Mouse (Mus musculus): ENCODE measurements around the gene Tmem169. TPM values are rescaled to one million over a fixed set of nuclear protein-coding genes. Genes with fewer than 3 reads are reported as not detected.

The Tmem169 gene
- total RNA-seq, 4 experiments from 2014 or later: 0.32 to 0.86 (median 0.66) TPM

- DNase-seq: no peak
These were observed 42.1 kb downstream of the Tmem169 start for GRCm38 (mm10) chr1:72326162-72326821.

GRCm38 (mm10) chr1:72334807-72335206 is 50.6 kb downstream of the Tmem169 start:
- DNase-seq: no peak

DNA sequence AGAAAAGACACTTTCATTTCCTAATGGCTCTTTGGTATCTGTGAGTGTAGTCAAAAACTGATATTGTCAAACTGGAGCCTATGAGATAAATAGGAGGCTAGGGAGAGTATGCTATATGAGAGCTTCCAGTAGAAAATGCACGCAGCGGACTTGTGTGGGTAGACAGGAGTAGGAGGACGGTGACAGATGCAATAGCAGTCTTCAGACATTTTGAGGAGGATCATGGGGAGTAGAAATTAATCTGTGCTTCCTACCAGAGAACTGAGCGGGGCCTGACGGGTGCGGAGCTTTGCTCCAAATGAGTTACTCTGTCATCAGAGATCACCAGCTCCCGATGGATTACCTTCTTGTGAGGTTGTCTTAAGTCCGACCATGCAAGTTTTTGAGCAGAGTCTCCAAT is 52.6 kb downstream of the Tmem169 start:
- no peak for DNase-seq

GRCm38 (mm10) chr1:72338341-72338740 is 54.2 kb downstream of the Tmem169 start:
- no peak for DNase-seq

DNA sequence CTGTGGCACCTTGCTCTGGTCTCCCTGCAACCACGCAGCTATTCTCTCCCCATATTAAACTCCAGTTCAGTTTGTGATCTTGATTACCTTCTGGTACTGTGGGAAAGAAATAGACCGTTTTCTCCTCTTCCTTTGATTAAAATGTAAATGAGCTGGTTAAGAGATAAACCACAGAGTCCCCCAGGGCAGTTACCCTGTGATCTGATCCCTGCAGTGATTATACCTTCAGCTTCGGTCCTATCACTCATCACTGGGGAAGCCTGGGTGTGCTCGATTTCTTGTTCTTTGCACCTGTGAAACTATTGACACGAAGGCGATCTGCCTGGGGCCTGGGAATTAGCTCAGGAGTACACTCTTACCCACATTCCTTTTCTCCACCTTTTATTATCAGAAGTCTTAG is 63.7 kb downstream of the Tmem169 start:
- DNase-seq: no peak

Other genes starting within 250 kb of the Tmem169 start
- gene Mreg, start 72.1 kb upstream of the Tmem169 start, total RNA-seq (2022): 1 to 10 TPM; 1.1 to 1.9 (median 1.1) TPM
- 10 to 100 TPM; 27.1 to 35.2 (median 27.7) TPM for gene Pecr, start 55 bp upstream of the Tmem169 start, total RNA-seq (2022)
- gene Xrcc5, start 23.1 kb downstream of the Tmem169 start, total RNA-seq (2022): 10 to 100 TPM; 11.8 to 18.9 (median 14.1) TPM